Mouse (Mus musculus): Measurements from ENCODE around the gene 4930524B15Rik. TPM values are rescaled to one million over a fixed set of nuclear protein-coding genes. Genes with fewer than 3 reads are reported as not detected.

Gene 4930524B15Rik
- polyA plus RNA-seq, 1 experiment from 2014 or later: 0.08 TPM

DNA sequence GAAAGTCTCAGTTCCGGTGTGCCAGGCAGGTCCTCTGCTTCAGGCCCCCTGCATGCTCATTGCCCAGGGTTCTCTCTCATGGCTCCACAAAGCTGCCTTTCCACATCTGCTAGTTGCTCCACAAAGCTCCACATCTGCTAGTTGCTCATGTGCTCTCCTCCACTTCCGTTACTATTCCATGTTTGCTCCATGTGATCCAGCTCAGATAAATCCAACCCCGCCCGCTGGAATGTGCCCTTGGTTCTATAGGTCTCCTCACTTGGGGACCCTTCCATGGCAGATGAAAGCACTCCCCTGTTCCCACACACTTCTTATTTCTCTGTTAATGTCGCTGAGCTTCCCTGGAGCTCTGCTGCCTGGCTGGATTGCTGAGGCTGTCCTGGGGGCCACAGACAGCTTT, 61.2 kb downstream of the 4930524B15Rik start:
- WGBS: 61% methylated on average over 5 of the region's 5 CpGs
- ATAC-seq (ENCODE audit: low FRiP score, low TSS enrichment) (no peak), DNase-seq (ENCODE audit: low spot score) (no peak)
- TF ChIP-seq EP300 (optimal IDR thresholded peaks at IDR 0.05) (no peak), CTCF (IDR thresholded peaks at IDR 0.05; ENCODE audit: low read depth) (no peak)
- H3K27ac ChIP-seq (replicated peaks): no peak overlapping the region
- H3K9me3 ChIP-seq (ENCODE audit: control insufficient read depth, low read length): no peaks in the 10 kb centered on the region
- no peaks in the 10 kb centered on the region for H3K4me1 ChIP-seq (replicated peaks; ENCODE audit: control insufficient read depth, insufficient read depth)
- H3K36me3 ChIP-seq (ENCODE audit: control insufficient read depth, insufficient read depth, low read length): no peaks in the 10 kb centered on the region
- no peak overlapping the region for H3K4me2 ChIP-seq (replicated peaks; ENCODE audit: low read depth)
- no peak overlapping the region for H3K4me3 ChIP-seq (ENCODE audit: low read depth, low read length)
- H3K9ac ChIP-seq (ENCODE audit: low read length): no peak overlapping the region
- no peaks in the 10 kb centered on the region for H3K27me3 ChIP-seq (ENCODE audit: control insufficient read depth, insufficient read depth, low read length)

GRCm38 (mm10) chr11:32027474-32028342, 62.3 kb downstream of the 4930524B15Rik start:
- 61% methylated on average over 7 of the region's 7 CpGs for WGBS
- no peak for DNase-seq (ENCODE audit: low spot score)

GRCm38 (mm10) chr11:32028605-32029004, 63.2 kb downstream of the 4930524B15Rik start:
- TF ChIP-seq CTCF (IDR thresholded peaks at IDR 0.05; ENCODE audit: low read depth): no peak
- no peak for TF ChIP-seq EP300 (optimal IDR thresholded peaks at IDR 0.05)
- Histone ChIP-seq H3K27ac (replicated peaks) (no peak overlapping the region), H3K4me3 (ENCODE audit: low read depth, low read length) (no peak overlapping the region), H3K27me3 (ENCODE audit: control insufficient read depth, insufficient read depth, low read length) (no peaks in the 10 kb centered on the region), H3K4me1 (replicated peaks; ENCODE audit: control insufficient read depth, insufficient read depth) (no peaks in the 10 kb centered on the region), H3K9ac (ENCODE audit: low read length) (no peak overlapping the region), H3K4me2 (replicated peaks; ENCODE audit: low read depth) (no peak overlapping the region), H3K36me3 (ENCODE audit: control insufficient read depth, insufficient read depth, low read length) (no peaks in the 10 kb centered on the region), H3K9me3 (ENCODE audit: control insufficient read depth, low read length) (no peaks in the 10 kb centered on the region)
- no peak for ATAC-seq (ENCODE audit: low FRiP score, low TSS enrichment)
- 72% methylated on average over 3 of the region's 3 CpGs for WGBS
- DNase-seq (ENCODE audit: low spot score): no peak

More at GRCm38 (mm10) chr11:32027474-32028342, 62.3 kb downstream of the 4930524B15Rik start:
- H3K27me3 ChIP-seq (ENCODE audit: control insufficient read depth, insufficient read depth, low read length): no peaks in the 10 kb centered on the region
- ATAC-seq (ENCODE audit: low FRiP score, low TSS enrichment): no peak
- TF ChIP-seq EP300 (optimal IDR thresholded peaks at IDR 0.05): no peak
- no peak for TF ChIP-seq CTCF (IDR thresholded peaks at IDR 0.05; ENCODE audit: low read depth)
- no peaks in the 10 kb centered on the region for H3K36me3 ChIP-seq (ENCODE audit: control insufficient read depth, insufficient read depth, low read length)
- no peak overlapping the region for H3K9ac ChIP-seq (ENCODE audit: low read length)
- no peak overlapping the region for H3K27ac ChIP-seq (replicated peaks)
- H3K4me1 ChIP-seq (replicated peaks; ENCODE audit: control insufficient read depth, insufficient read depth): no peaks in the 10 kb centered on the region
- H3K4me3 ChIP-seq (ENCODE audit: low read depth, low read length): no peak overlapping the region
- no peak overlapping the region for H3K4me2 ChIP-seq (replicated peaks; ENCODE audit: low read depth)
- H3K9me3 ChIP-seq (ENCODE audit: control insufficient read depth, low read length): no peaks in the 10 kb centered on the region

Other genes starting within 250 kb of the 4930524B15Rik start
- 5.7 and 6.1 TPM in 2 replicates for gene Cpeb4, start 93.4 kb upstream of the 4930524B15Rik start, polyA plus RNA-seq (2015; fragmentation: Nextera tagmentation; extraction: Ambion mirVana)
- gene Nsg2, start 34.9 kb downstream of the 4930524B15Rik start, polyA plus RNA-seq (2015; fragmentation: Nextera tagmentation; extraction: Ambion mirVana): 6.1 and 6.5 TPM in 2 replicates
- gene Il9r, start 234.7 kb downstream of the 4930524B15Rik start, polyA plus RNA-seq (2015; fragmentation: Nextera tagmentation; extraction: Ambion mirVana): 0.02 TPM in 1 of 2 replicates, not detected in the other
- gene Snrnp25, start 239.8 kb downstream of the 4930524B15Rik start, polyA plus RNA-seq (2015; fragmentation: Nextera tagmentation; extraction: Ambion mirVana): 50.5 and 54.3 TPM in 2 replicates

Measured in stomach, postnatal 0 days (tissue).